Mouse (Mus musculus) hindbrain, postnatal 0 days (tissue): ENCODE data around the gene Rdh16f1. TPM values are rescaled to one million over a fixed set of nuclear protein-coding genes. Genes with fewer than 3 reads are reported as not detected.
"Not testable (repeated sequence)": the region's sequence is repeated elsewhere in the genome, so short reads cannot be mapped to it uniquely, and the experiment has no call there.

Experiments used
- ATAC-seq: fragments of 200-750 bp; cut with Nextera tagmentation; 2 replicates; pipeline ENCODE4 v1.8.0; 2017; ENCODE audit warnings: mild to moderate bottlenecking, moderate TSS enrichment, moderate library complexity
- DNase-seq: peaks from one replicate; pipeline ENCODE4 v3.0.0-alpha.2; 2015; ENCODE audit warnings: low spot score
- H3K27ac ChIP-seq: fragments of 300-500 bp; sonication (generic); 2 replicates; pipeline ENCODE4 v1.5.1; 2014; ENCODE audit warnings: mild to moderate bottlenecking
- H3K27me3 ChIP-seq: fragments of 300-500 bp; sonication (generic); 2 replicates; pipeline ENCODE4 v1.6.1; 2014; ENCODE audit warnings: low read length, mixed read lengths; ENCODE audit not compliant: insufficient read depth
- H3K36me3 ChIP-seq: fragments of 300-500 bp; sonication (generic); 2 replicates; pipeline ENCODE4 v1.6.1; 2014; ENCODE audit warnings: low read length, mixed read lengths; ENCODE audit not compliant: insufficient read depth
- H3K4me1 ChIP-seq: fragments of 300-500 bp; sonication (generic); 2 replicates; pipeline ENCODE4 v1.6.1; 2014; ENCODE audit warnings: antibody characterized with exemption, low read length, mixed read lengths; ENCODE audit not compliant: insufficient read depth
- H3K4me2 ChIP-seq: fragments of 300-500 bp; sonication (generic); 2 replicates; pipeline ENCODE4 v1.6.1; 2014; ENCODE audit warnings: low read depth, mild to moderate bottlenecking, low read length, moderate library complexity, mixed read lengths
- H3K4me3 ChIP-seq: fragments of 300-500 bp; sonication (generic); 2 replicates; pipeline ENCODE4 v1.5.1; 2014; ENCODE audit warnings: low read length
- H3K9ac ChIP-seq: fragments of 300-500 bp; sonication (generic); replicated peaks from 2 replicates; pipeline ENCODE4 v1.6.1; 2014; ENCODE audit warnings: mild to moderate bottlenecking, low read length, moderate library complexity, mixed read lengths
- H3K9me3 ChIP-seq: fragments of 300-500 bp; sonication (generic); 2 replicates; pipeline ENCODE4 v1.6.1; 2016; ENCODE audit warnings: low read length, mixed read lengths
- CTCF ChIP-seq: IDR thresholded peaks from 2 replicates; pipeline ENCODE4 v1.5.1; 2016; ENCODE audit warnings: antibody characterized with exemption, control low read depth, low read depth
- WGBS: fragments of 180-500 bp; shearing (Covaris S2); extraction: QIAGEN DNeasy Blood & Tissue Kit; methylation state at CpG from one replicate; pipeline ENCODE4 v1.1.7; 2014; 5-methylcytosine and 5-hydroxymethylcytosine counted together
- polyA plus RNA-seq: library from polyadenylated mRNA; unstranded; fragments of >200 nt; fragmentation: Nextera tagmentation; extraction: Ambion mirVana; gene quantifications from 2 replicates; pipeline ENCODE4 v1.2.1, GENCODE M21; 2015
- total RNA-seq: library from RNA; depleted of rRNA; stranded (reverse); fragments of >200 nt; gene quantifications from 2 replicates; pipeline ENCODE4 v1.2.3, GENCODE M21; 2014

Rdh16f1 gene
- total and polyA plus RNA-seq, 2 experiments from 2014 or later = 0.54 TPM; not detected in 1

DNA sequence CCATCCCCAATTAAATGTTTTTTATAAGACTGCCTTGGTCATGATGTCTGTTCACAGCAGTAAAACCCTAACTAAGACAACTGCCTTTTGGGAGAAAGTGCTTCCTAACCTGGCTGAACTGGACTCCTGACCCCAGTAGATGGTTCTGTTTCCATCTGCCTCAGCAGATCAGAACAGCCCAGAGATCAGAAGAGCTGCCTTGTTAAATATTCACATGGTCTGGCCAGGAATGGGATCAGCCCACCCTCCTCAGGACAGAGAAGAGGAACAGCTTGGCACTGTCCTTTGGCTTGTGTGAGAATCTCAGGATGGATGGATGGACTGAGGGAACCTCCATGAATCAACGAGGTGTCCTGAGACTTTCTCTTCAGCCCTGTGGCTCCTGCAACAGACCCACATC, 39.7 kb downstream of the Rdh16f1 start:
- Histone ChIP-seq H3K4me2 (no peak overlapping the region), H3K9me3 (no peaks in the 10 kb centered on the region), H3K27ac (no peak overlapping the region), H3K9ac (no peak overlapping the region), H3K4me3 (no peak overlapping the region), H3K4me1 (no peaks in the 10 kb centered on the region), H3K27me3 (no peaks in the 10 kb centered on the region), H3K36me3 (no peaks in the 10 kb centered on the region)
- ATAC-seq = no peak
- no peak for TF ChIP-seq CTCF
- DNase-seq = no peak
- WGBS = 76% methylated on average over 1 of the region's 1 CpGs

DNA sequence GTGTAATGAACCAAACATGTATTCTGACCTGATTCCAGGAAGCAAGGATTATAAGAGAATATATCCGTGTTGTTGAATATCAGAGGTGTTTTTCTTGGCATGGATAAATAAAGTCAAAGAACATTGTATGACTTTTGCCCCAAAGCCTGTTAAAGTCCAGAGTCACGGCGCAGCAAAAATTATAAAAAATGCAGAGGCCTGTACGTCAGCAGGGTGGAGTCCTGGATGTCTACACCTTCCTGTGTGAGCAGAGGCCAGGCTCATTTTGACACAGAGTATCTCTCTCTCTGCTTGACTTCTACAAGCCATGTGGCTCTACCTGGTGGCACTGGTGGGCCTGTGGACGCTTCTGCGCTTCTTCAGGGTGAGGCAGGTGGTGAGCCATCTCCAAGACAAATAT, 41.3 kb downstream of the Rdh16f1 start, which contains the start of gene Rdh16:
Gene Rdh16 (plus strand): TSS at position 262 of the 400 bp plus-strand sequence.
- Histone ChIP-seq H3K36me3 (no peaks in the 10 kb centered on the region), H3K4me1 (no peaks in the 10 kb centered on the region), H3K4me3 (no peak within 1 kb of the TSS), H3K9me3 (no peaks in the 10 kb centered on the region), H3K4me2 (no peak within 1 kb of the TSS), H3K9ac (no peak within 1 kb of the TSS), H3K27me3 (no peaks in the 10 kb centered on the region), H3K27ac (no peak within 1 kb of the TSS)
- no peak for TF ChIP-seq CTCF
- WGBS = 86% methylated on average over 6 of the region's 6 CpGs
- ATAC-seq (no peak), DNase-seq (no peak)

DNA sequence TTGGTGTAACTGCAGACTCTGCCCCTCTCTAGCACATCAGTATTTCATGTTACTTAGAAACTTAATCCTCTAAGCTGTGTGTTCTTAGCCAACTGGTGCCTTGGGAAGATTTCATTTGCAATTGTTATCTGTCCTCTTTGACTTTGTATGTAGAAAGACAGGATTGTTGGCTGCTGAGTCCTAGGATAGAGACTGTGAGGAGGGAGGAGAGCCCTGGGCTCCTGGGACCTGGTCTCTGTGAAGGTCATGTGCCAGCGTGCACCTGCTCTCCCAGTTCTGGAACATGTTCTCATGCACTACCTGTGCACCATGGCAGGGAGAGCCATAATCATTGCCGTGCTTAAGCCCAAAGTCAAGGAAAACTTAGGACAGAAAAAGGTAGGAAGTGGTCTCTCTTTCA, 42.0 kb downstream of the Rdh16f1 start:
- Histone ChIP-seq H3K4me3 (no peak overlapping the region), H3K27ac (no peak overlapping the region), H3K9ac (no peak overlapping the region), H3K4me1 (no peaks in the 10 kb centered on the region), H3K9me3 (no peaks in the 10 kb centered on the region), H3K27me3 (no peaks in the 10 kb centered on the region), H3K4me2 (no peak overlapping the region), H3K36me3 (no peaks in the 10 kb centered on the region)
- WGBS = 87% methylated on average over 2 of the region's 2 CpGs
- no peak for ATAC-seq
- DNase-seq = no peak
- TF ChIP-seq CTCF = no peak

DNA sequence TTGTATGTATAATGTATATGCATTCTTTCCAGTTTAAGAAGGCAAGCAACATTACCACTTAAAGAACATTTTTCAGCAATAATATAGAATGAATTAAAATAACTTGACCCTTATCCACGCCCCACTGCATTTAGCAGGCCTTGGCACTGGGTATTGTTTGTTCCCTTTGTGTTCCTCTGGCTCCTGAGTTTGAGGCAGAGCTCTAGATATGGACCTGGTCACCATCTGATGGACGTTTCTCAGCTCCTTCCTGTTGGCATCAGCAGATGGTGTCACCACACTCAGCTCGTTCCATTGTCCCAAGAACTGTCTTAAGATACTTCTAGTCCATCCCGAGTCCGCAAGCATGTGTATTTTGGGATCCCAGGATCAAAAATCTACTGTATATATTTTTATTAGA, 42.6 kb downstream of the Rdh16f1 start:
- H3K9me3 ChIP-seq = no peaks in the 10 kb centered on the region
- H3K9ac ChIP-seq = no peak overlapping the region
- H3K4me1 ChIP-seq = no peaks in the 10 kb centered on the region
- no peak overlapping the region for H3K4me2 ChIP-seq
- H3K27ac ChIP-seq = no peak overlapping the region
- TF ChIP-seq CTCF = no peak
- no peak for DNase-seq
- no peaks in the 10 kb centered on the region for H3K36me3 ChIP-seq
- WGBS = 82% methylated on average over 5 of the region's 5 CpGs
- no peaks in the 10 kb centered on the region for H3K27me3 ChIP-seq
- H3K4me3 ChIP-seq = no peak overlapping the region
- no peak for ATAC-seq

DNA sequence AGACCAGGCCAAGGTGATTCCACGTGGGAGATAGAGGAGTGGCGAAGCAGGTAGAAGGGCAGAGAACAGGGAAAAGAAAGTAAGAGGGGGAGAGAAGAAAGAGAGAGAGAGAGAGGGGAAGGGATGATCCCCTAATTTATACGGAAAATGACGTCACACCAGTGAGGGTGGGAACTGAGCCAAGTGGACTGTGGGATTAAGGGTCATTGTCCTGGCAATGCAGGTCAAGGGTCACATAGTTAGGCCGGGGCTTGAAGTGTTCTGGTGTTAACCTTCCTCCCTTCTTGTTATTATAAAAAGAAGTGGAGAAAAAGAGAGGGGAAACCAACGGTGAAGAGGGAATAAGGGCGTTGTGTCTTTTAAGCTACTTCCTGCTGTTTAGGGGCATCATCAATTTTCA, 44.8 kb downstream of the Rdh16f1 start:
- TF ChIP-seq CTCF = no peak
- no peak overlapping the region for H3K9ac ChIP-seq
- no peaks in the 10 kb centered on the region for H3K9me3 ChIP-seq
- WGBS = 57% methylated on average over 7 of the region's 7 CpGs
- no peaks in the 10 kb centered on the region for H3K27me3 ChIP-seq
- H3K36me3 ChIP-seq = no peaks in the 10 kb centered on the region
- no peak overlapping the region for H3K4me2 ChIP-seq
- H3K4me3 ChIP-seq = no peak overlapping the region
- no peaks in the 10 kb centered on the region for H3K4me1 ChIP-seq
- no peak for ATAC-seq
- no peak for DNase-seq
- no peak overlapping the region for H3K27ac ChIP-seq

DNA sequence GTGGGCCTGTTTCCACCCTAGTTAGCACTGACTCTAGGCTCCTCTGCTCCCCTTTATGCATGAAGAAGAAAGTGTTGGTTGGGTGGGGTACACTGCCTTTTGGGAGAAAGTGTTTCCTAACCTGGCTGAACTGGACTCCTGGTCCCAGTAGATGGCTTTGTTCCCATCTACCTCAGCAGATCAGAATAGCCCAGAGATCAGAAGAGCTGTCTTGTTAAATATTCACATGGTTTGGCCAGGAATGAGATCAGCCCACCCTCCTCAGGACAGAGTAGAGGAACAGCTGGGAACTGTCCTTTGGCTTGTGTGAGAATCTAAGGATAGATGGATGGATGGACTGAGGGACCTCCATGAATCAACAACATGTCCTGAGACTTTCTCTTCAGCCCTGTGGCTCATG, 56.3 kb downstream of the Rdh16f1 start:
- Histone ChIP-seq H3K27ac (no peak overlapping the region), H3K4me3 (no peak overlapping the region), H3K36me3 (no peaks in the 10 kb centered on the region), H3K27me3 (no peaks in the 10 kb centered on the region), H3K4me2 (no peak overlapping the region), H3K4me1 (no peaks in the 10 kb centered on the region), H3K9me3 (0 out of 2 replicates have a peak, but pooled peaks cover 2% of the 10 kb centered on the region), H3K9ac (no peak overlapping the region)
- no peak for TF ChIP-seq CTCF
- DNase-seq (no peak), ATAC-seq (no peak)

DNA sequence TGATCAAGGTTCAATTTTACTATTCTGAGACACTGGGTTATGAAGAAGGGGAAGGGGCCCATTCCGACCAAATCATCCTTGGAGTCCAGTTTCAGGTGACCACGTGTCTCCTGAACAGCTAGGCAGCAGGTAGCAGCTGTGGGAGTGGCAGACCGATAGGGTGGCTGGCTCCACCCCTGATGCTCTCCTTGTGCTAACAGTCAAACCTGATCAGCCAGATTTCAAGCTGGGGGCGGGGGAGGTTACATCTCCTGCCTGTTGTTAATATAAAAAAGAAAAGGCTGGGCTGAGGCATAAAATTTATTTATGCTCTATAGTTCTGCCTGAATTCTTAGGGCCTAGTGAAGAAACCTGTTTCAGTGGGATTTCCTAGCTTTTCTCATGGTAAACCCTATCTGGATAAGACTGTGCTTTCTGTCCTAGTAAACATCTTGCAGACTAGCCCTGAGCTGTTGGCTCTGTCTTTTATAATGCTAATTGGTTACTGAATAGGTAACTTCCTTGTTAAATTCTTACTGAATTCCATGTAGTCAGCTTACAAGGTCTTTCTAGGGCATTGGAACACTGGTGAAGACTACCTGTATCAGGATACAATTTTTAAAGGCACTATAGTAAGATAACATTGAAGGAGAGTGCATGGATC, 57.8 kb downstream of the Rdh16f1 start:
- not testable (repeated sequence) for ATAC-seq, H3K4me2 ChIP-seq, DNase-seq, H3K36me3 ChIP-seq, H3K27ac ChIP-seq, H3K9me3 ChIP-seq, H3K4me1 ChIP-seq, H3K27me3 ChIP-seq, H3K4me3 ChIP-seq, H3K9ac ChIP-seq
- whole genome bisulfite sequencing = 82% methylated on average over 4 of the region's 4 CpGs

DNA sequence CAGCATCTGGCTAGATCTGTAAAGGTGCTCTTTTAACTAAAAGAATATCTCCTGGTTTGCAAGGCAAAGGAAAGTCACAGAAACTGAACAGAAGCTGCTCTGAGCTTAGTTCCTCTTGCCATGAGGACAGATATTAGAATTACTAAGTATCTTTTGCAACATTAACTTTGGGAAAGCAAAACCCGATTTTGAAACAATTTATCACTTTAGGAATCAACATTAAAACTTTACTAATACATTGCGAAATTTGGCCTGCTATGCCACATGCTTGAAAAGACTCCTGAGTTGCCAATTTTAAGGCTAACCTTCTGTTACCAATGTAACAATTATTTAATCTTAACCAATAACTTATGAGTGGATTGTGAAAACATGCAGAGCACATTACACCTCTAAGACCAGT, 62.2 kb downstream of the Rdh16f1 start:
- not testable (repeated sequence) for H3K4me2 ChIP-seq, H3K27me3 ChIP-seq, H3K4me1 ChIP-seq, H3K9me3 ChIP-seq, ATAC-seq, H3K9ac ChIP-seq, H3K27ac ChIP-seq, H3K4me3 ChIP-seq, DNase-seq, H3K36me3 ChIP-seq
- 88% methylated on average over 2 of the region's 2 CpGs for WGBS
